Mouse (Mus musculus) ES-E14 (cell line): Measurements from ENCODE around the gene Il22ra1.

Source experiments
- CHD2 ChIP-seq: IDR thresholded peaks from 2 replicates; pipeline ENCODE4 v1.6.1; 2014; ENCODE audit warnings: mild to moderate bottlenecking, low read depth, low read length, inconsistent platforms
- HCFC1 ChIP-seq: IDR thresholded peaks from 2 replicates; pipeline ENCODE4 v1.6.1; 2012; ENCODE audit warnings: low read length, inconsistent platforms, borderline replicate concordance; ENCODE audit not compliant: insufficient read depth
- MAFK ChIP-seq: IDR thresholded peaks from 2 replicates; pipeline ENCODE4 v1.6.1; 2014; ENCODE audit warnings: mild to moderate bottlenecking, low read depth, low read length, inconsistent platforms; ENCODE audit not compliant: insufficient read depth
- ZC3H11A ChIP-seq: IDR thresholded peaks from 2 replicates; pipeline ENCODE4 v1.6.1; 2012; ENCODE audit warnings: low read depth, mild to moderate bottlenecking, inconsistent platforms, low read length, borderline replicate concordance
- ZNF384 ChIP-seq: IDR thresholded peaks from 2 replicates; pipeline ENCODE4 v1.6.1; 2012; ENCODE audit warnings: low read depth, low read length, inconsistent platforms

DNA sequence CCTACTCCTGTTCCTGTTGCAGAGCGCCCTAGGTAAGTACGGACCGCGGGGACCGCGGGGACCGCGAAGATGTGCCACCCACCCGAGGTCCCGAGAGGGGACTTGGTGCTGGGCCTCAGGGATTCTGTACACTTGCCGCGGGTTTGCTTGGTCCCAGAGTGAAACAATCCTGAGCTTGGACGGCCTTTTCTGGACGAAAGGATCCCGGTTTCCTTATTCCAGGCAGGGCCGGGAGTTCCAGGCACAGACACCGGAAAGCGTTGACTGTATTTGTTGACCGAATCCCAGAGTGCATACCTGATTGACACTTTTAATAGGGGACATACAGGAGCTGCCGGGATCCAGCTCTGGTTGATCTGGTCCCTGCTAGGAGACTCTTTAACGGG, 41.4 kb upstream of the Il22ra1 start:
- no peak for TF ChIP-seq HCFC1
- no peak for TF ChIP-seq ZNF384
- no peak for TF ChIP-seq ZC3H11A
- TF ChIP-seq CHD2, result no peak
- TF ChIP-seq MAFK, result no peak
